Mouse (Mus musculus) heart, embryonic 14.5 days (tissue): ENCODE results near the gene Ccdc28a. TPM values are rescaled to one million over a fixed set of nuclear protein-coding genes. Genes with fewer than 3 reads are reported as not detected.

Experiments
- ATAC-seq: fragments of 200-750 bp; cut with Nextera tagmentation; 2 replicates; pipeline ENCODE4 v1.8.0; 2017; ENCODE audit warnings: low read depth, moderate TSS enrichment; ENCODE audit not compliant: insufficient number of reproducible peaks, insufficient read depth, low FRiP score
- H3K27ac ChIP-seq, 2 experiments: fragments of 200-500 bp in 1 of 2; fragments of 300-500 bp in 1 of 2; sonication (generic) in 1 of 2; replicated peaks in 1 of 2; 2 replicates each; pipeline ENCODE4 v1.5.1; 2012 to 2014; ENCODE audit warnings: low read depth in 2 of 2, low read length in 2 of 2, control low read depth in 1 of 2, mild to moderate bottlenecking in 1 of 2, mixed read lengths in 1 of 2; ENCODE audit not compliant: control insufficient read depth in 1 of 2, insufficient read depth in 1 of 2
- H3K27me3 ChIP-seq: fragments of 300-500 bp; sonication (generic); 2 replicates; pipeline ENCODE4 v1.6.1; 2014; ENCODE audit warnings: mild to moderate bottlenecking, low read length, control low read depth; ENCODE audit not compliant: control insufficient read depth, insufficient read depth
- H3K36me3 ChIP-seq: fragments of 300-500 bp; sonication (generic); 2 replicates; pipeline ENCODE4 v1.6.1; 2014; ENCODE audit warnings: mild to moderate bottlenecking, control low read depth, low read length, mixed read lengths; ENCODE audit not compliant: control insufficient read depth, insufficient read depth
- H3K4me1 ChIP-seq, 2 experiments: fragments of 200-500 bp in 1 of 2; fragments of 300-500 bp in 1 of 2; sonication (generic) in 1 of 2; 2 replicates each; pipeline ENCODE4 v1.6.1; 2012 to 2014; ENCODE audit warnings: low read length in 2 of 2, control low read depth in 1 of 2, mixed read lengths in 1 of 2; ENCODE audit not compliant: control insufficient read depth in 2 of 2, insufficient read depth in 2 of 2
- H3K4me2 ChIP-seq: fragments of 300-500 bp; sonication (generic); 2 replicates; pipeline ENCODE4 v1.6.1; 2014; ENCODE audit warnings: mild to moderate bottlenecking, low read length
- H3K4me3 ChIP-seq, 2 experiments: fragments of 200-500 bp in 1 of 2; fragments of 300-500 bp in 1 of 2; sonication (generic) in 1 of 2; 2 replicates each; pipeline ENCODE4 v1.5.1; 2012 to 2014; ENCODE audit warnings: low read length in 2 of 2, mild to moderate bottlenecking in 2 of 2, control low read depth in 1 of 2, low read depth in 1 of 2, moderate library complexity in 1 of 2; ENCODE audit not compliant: control insufficient read depth in 1 of 2, insufficient read depth in 1 of 2
- H3K9ac ChIP-seq: fragments of 300-500 bp; sonication (generic); 2 replicates; pipeline ENCODE4 v1.6.1; 2014; ENCODE audit warnings: mild to moderate bottlenecking, low read length
- H3K9me3 ChIP-seq: fragments of 300-500 bp; sonication (generic); 2 replicates; pipeline ENCODE4 v1.6.1; 2016; ENCODE audit warnings: low read length, control low read depth; ENCODE audit not compliant: control insufficient read depth
- WGBS: fragments of 180-500 bp; shearing (Covaris S2); extraction: QIAGEN DNeasy Blood & Tissue Kit; methylation state at CpG from one replicate; pipeline ENCODE4 v1.1.7; 2014; 5-methylcytosine and 5-hydroxymethylcytosine counted together
- polyA plus RNA-seq: library from polyadenylated mRNA; unstranded; fragments of >200 nt; fragmentation: Nextera tagmentation; extraction: Ambion mirVana; gene quantifications from 2 replicates; pipeline ENCODE4 v1.2.1, GENCODE M21; 2014

Ccdc28a gene
- polyA plus RNA-seq, 1 experiment from 2014 or later, result 13.0 TPM

- no peak overlapping the region for H3K4me2 ChIP-seq
Observed at GRCm38 (mm10) chr10:18204067-18204466, 30.7 kb downstream of the Ccdc28a start.

GRCm38 (mm10) chr10:18202401-18202800, 32.4 kb downstream of the Ccdc28a start:
- Histone ChIP-seq H3K4me1 (no peaks in the 10 kb centered on the region), H3K27ac (no peak overlapping the region), H3K9me3 (no peaks in the 10 kb centered on the region), H3K27me3 (no peaks in the 10 kb centered on the region), H3K4me3 (no peak overlapping the region), H3K4me2 (no peak overlapping the region), H3K36me3 (no peaks in the 10 kb centered on the region), H3K9ac (no peak overlapping the region)
- WGBS, result 78% methylated on average over 3 of the region's 3 CpGs
- ATAC-seq, result no peak

More at GRCm38 (mm10) chr10:18204067-18204466, 30.7 kb downstream of the Ccdc28a start:
- WGBS, result 22% methylated on average over 7 of the region's 7 CpGs
- Histone ChIP-seq H3K27me3 (no peaks in the 10 kb centered on the region), H3K36me3 (no peaks in the 10 kb centered on the region), H3K27ac (no peak overlapping the region), H3K4me1 (no peaks in the 10 kb centered on the region), H3K4me3 (no peak overlapping the region), H3K9me3 (no peaks in the 10 kb centered on the region), H3K9ac (no peak overlapping the region)
- no peak for ATAC-seq

GRCm38 (mm10) chr10:18200656-18201055, 34.1 kb downstream of the Ccdc28a start:
- no peaks in the 10 kb centered on the region for H3K27me3 ChIP-seq
- 72% methylated on average over 9 of the region's 9 CpGs for WGBS
- no peak overlapping the region for H3K9ac ChIP-seq
- no peak overlapping the region for H3K4me3 ChIP-seq
- H3K27ac ChIP-seq, result no peak overlapping the region
- H3K4me2 ChIP-seq, result no peak overlapping the region
- H3K9me3 ChIP-seq, result no peaks in the 10 kb centered on the region
- no peaks in the 10 kb centered on the region for H3K36me3 ChIP-seq
- ATAC-seq, result no peak
- H3K4me1 ChIP-seq, result no peaks in the 10 kb centered on the region

DNA sequence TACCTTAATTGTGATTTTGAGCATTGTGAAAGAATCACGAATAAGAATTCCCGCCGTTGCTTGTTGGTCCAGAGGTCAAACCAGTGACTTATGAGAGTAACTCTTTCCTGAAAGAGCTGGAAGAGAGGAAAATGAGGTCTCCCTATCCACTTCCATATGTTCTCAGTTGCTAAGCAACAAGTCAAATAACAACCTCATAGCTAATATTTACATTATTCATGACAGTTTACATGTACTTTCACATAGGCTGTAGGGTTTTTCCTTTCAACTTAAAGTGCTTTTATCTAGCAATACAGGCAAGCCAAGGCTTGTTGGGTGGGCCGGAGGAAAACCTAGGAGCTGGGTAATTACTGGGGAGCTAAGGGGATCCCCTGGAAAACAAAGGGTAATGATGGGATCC, 34.9 kb downstream of the Ccdc28a start:
- H3K9me3 ChIP-seq, result no peaks in the 10 kb centered on the region
- no peaks in the 10 kb centered on the region for H3K27me3 ChIP-seq
- H3K27ac ChIP-seq, result no peak overlapping the region
- H3K4me1 ChIP-seq, result no peaks in the 10 kb centered on the region
- H3K4me3 ChIP-seq, result no peak overlapping the region
- no peak overlapping the region for H3K4me2 ChIP-seq
- no peak for ATAC-seq
- 88% methylated on average over 4 of the region's 4 CpGs for whole genome bisulfite sequencing
- no peaks in the 10 kb centered on the region for H3K36me3 ChIP-seq
- H3K9ac ChIP-seq, result no peak overlapping the region

- Histone ChIP-seq H3K36me3 (no peaks in the 10 kb centered on the region), H3K4me3 (no peak overlapping the region), H3K9me3 (no peaks in the 10 kb centered on the region), H3K4me1 (no peaks in the 10 kb centered on the region), H3K9ac (no peak overlapping the region), H3K27me3 (no peaks in the 10 kb centered on the region), H3K4me2 (no peak overlapping the region), H3K27ac (no peak overlapping the region)
- WGBS, result 79% methylated on average over 5 of the region's 5 CpGs
- no peak for ATAC-seq
Observed at GRCm38 (mm10) chr10:18198286-18199015, 36.3 kb downstream of the Ccdc28a start.

DNA sequence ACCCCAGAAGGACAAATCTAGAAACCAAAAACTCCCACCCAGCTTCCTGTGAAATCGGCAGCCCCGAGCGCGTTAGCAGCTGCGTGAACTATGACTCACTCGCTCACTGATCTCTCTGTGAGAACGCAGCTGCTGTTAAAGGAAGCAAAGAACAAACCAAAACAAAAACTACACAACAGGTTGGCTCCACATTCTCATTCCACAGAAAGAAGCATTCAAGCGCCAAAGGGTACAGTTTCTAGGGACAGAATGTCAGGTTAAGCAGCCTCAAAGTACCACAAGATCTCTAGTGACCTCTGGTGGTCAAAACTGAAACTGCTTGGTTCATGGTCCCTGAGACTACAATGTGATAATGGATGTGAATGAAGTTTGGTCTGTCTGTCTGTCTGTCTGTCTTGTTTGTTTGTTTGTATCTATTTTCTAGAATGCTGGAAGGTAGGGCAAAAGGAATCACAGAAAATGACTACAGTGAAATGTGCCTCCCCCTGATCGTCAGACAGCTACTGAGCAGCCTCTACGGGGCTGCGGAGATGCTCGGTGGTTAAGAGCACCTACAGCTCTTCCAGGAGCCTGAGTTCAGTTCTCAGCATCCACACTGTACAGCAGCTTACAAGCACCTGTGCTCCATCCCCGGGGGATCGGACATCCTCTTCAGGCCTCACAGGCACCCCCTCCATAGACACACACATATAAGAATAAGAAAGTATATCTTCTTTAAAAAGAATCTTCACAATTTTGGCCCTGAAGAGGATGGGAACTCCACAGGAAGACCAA, 37.4 kb downstream of the Ccdc28a start:
- WGBS, result 51% methylated on average over 14 of the region's 14 CpGs
- peak overlapping the region; percentile 55; the same call in 1 of the 2 replicates for H3K9ac ChIP-seq
- no peaks in the 10 kb centered on the region for H3K36me3 ChIP-seq
- no peaks in the 10 kb centered on the region for H3K27me3 ChIP-seq
- no peaks in the 10 kb centered on the region for H3K4me1 ChIP-seq
- ATAC-seq, result no peak
- peak overlapping the region; percentile 36 to 41 for H3K4me3 ChIP-seq
- peak overlapping the region; percentile 67 for H3K4me2 ChIP-seq
- no peak overlapping the region for H3K27ac ChIP-seq
- no peaks in the 10 kb centered on the region for H3K9me3 ChIP-seq

GRCm38 (mm10) chr10:18194737-18195141, 40.1 kb downstream of the Ccdc28a start:
- Histone ChIP-seq H3K4me2 (no peak overlapping the region), H3K4me1 (peaks cover 10 to 11% of the 10 kb centered on the region in 2 experiments), H3K4me3 (no peak overlapping the region), H3K27ac (no peak overlapping the region), H3K27me3 (no peaks in the 10 kb centered on the region), H3K9ac (no peak overlapping the region), H3K36me3 (no peaks in the 10 kb centered on the region), H3K9me3 (no peaks in the 10 kb centered on the region)
- WGBS, result 64% methylated on average over 14 of the region's 14 CpGs
- ATAC-seq, result no peak
